Mouse (Mus musculus) midbrain, embryonic 14.5 days (tissue): ENCODE measurements around the gene Kdm1b. TPM values are rescaled to one million over a fixed set of nuclear protein-coding genes. Genes with fewer than 3 reads are reported as not detected.

Experiments used
- ATAC-seq: fragments of 200-750 bp; cut with Nextera tagmentation; 2 replicates; pipeline ENCODE4 v1.8.0; 2017; ENCODE audit warnings: moderate number of reproducible peaks, moderate library complexity; ENCODE audit not compliant: low FRiP score, low TSS enrichment
- DNase-seq: peaks from one replicate; pipeline ENCODE4 v3.0.0-alpha.2; 2015
- H3K27ac ChIP-seq: fragments of 300-500 bp; sonication (generic); replicated peaks from 2 replicates; pipeline ENCODE4 v1.5.1; 2014; ENCODE audit warnings: mild to moderate bottlenecking, low read depth, low read length, moderate library complexity
- H3K27me3 ChIP-seq: fragments of 300-500 bp; sonication (generic); 2 replicates; pipeline ENCODE4 v1.6.1; 2014; ENCODE audit warnings: low read length, control low read depth, mixed read lengths; ENCODE audit not compliant: control insufficient read depth, insufficient read depth
- H3K36me3 ChIP-seq: fragments of 300-500 bp; sonication (generic); 2 replicates; pipeline ENCODE4 v1.6.1; 2014; ENCODE audit warnings: low read length, control low read depth; ENCODE audit not compliant: control insufficient read depth, insufficient read depth
- H3K4me1 ChIP-seq: fragments of 300-500 bp; sonication (generic); 2 replicates; pipeline ENCODE4 v1.6.1; 2014; ENCODE audit warnings: mild to moderate bottlenecking, antibody characterized with exemption, low read length, control low read depth; ENCODE audit not compliant: control insufficient read depth, insufficient read depth
- H3K4me2 ChIP-seq: fragments of 300-500 bp; sonication (generic); 2 replicates; pipeline ENCODE4 v1.6.1; 2014; ENCODE audit warnings: mild to moderate bottlenecking, low read length, moderate library complexity
- H3K4me3 ChIP-seq: fragments of 300-500 bp; sonication (generic); replicated peaks from 2 replicates; pipeline ENCODE4 v1.5.1; 2014; ENCODE audit warnings: low read depth, low read length
- H3K9ac ChIP-seq: fragments of 300-500 bp; sonication (generic); replicated peaks from 2 replicates; pipeline ENCODE4 v1.6.1; 2014; ENCODE audit warnings: mild to moderate bottlenecking, low read length, moderate library complexity
- H3K9me3 ChIP-seq: fragments of 300-500 bp; sonication (generic); 2 replicates; pipeline ENCODE4 v1.6.1; 2016; ENCODE audit warnings: low read length, control low read depth, mixed read lengths; ENCODE audit not compliant: control insufficient read depth
- WGBS: fragments of 180-500 bp; shearing (Covaris S2); extraction: QIAGEN DNeasy Blood & Tissue Kit; methylation state at CpG from one replicate; pipeline ENCODE4 v1.1.7; 2014; 5-methylcytosine and 5-hydroxymethylcytosine counted together
- polyA plus RNA-seq: library from polyadenylated mRNA; unstranded; fragments of >200 nt; fragmentation: Nextera tagmentation; extraction: Ambion mirVana; gene quantifications from 2 replicates; pipeline ENCODE4 v1.2.1, GENCODE M21; 2014

Gene Kdm1b
- polyA plus RNA-seq = 20.0 and 21.5 TPM in 2 replicates

- under 1% methylated on average over 48 of the region's 48 CpGs for WGBS
Observed at GRCm38 (mm10) chr13:47043030-47043680, at the start of gene Kdm1b. Gene Kdm1b (plus strand): TSS chr13:47043499.

GRCm38 (mm10) chr13:46997355-46997754 lies 45.9 kb upstream of the Kdm1b start:
- no peak overlapping the region for H3K27ac ChIP-seq
- no peak for ATAC-seq
- H3K36me3 ChIP-seq = no peaks in the 10 kb centered on the region
- no peak overlapping the region for H3K4me2 ChIP-seq
- no peaks in the 10 kb centered on the region for H3K27me3 ChIP-seq
- no peaks in the 10 kb centered on the region for H3K4me1 ChIP-seq
- no peaks in the 10 kb centered on the region for H3K9me3 ChIP-seq
- no peak overlapping the region for H3K4me3 ChIP-seq
- DNase-seq = no peak
- H3K9ac ChIP-seq = no peak overlapping the region
- WGBS = 60% methylated on average over 4 of the region's 4 CpGs

More at GRCm38 (mm10) chr13:47043030-47043680, at the start of gene Kdm1b:
- Histone ChIP-seq H3K4me2 (peak within 1 kb of the TSS; percentile 72), H3K4me3 (peak within 1 kb of the TSS; percentile 83), H3K9me3 (no peaks in the 10 kb centered on the region), H3K27ac (peak within 1 kb of the TSS; percentile 77), H3K27me3 (no peaks in the 10 kb centered on the region), H3K9ac (peak within 1 kb of the TSS; percentile 75), H3K36me3 (no peaks in the 10 kb centered on the region), H3K4me1 (peaks cover 10% of the 10 kb centered on the region)
- ATAC-seq (peak; percentile 95), DNase-seq (peak; percentile 97)

GRCm38 (mm10) chr13:46999498-46999897 lies 43.8 kb upstream of the Kdm1b start:
- no peaks in the 10 kb centered on the region for H3K9me3 ChIP-seq
- no peaks in the 10 kb centered on the region for H3K4me1 ChIP-seq
- no peak overlapping the region for H3K9ac ChIP-seq
- no peak overlapping the region for H3K4me3 ChIP-seq
- H3K36me3 ChIP-seq = no peaks in the 10 kb centered on the region
- 54% methylated on average over 5 of the region's 5 CpGs for WGBS
- ATAC-seq (no peak), DNase-seq (no peak)
- H3K27ac ChIP-seq = no peak overlapping the region
- no peaks in the 10 kb centered on the region for H3K27me3 ChIP-seq
- H3K4me2 ChIP-seq = no peak overlapping the region

- H3K36me3 ChIP-seq = no peaks in the 10 kb centered on the region
- no peaks in the 10 kb centered on the region for H3K9me3 ChIP-seq
- H3K4me1 ChIP-seq = no peaks in the 10 kb centered on the region
- DNase-seq (no peak), ATAC-seq (no peak)
- no peak overlapping the region for H3K9ac ChIP-seq
- H3K27me3 ChIP-seq = no peaks in the 10 kb centered on the region
- H3K4me3 ChIP-seq = no peak overlapping the region
- H3K4me2 ChIP-seq = no peak overlapping the region
- 87% methylated on average over 4 of the region's 4 CpGs for WGBS
- no peak overlapping the region for H3K27ac ChIP-seq
Observed at GRCm38 (mm10) chr13:47001590-47001989, 41.7 kb upstream of the Kdm1b start.

GRCm38 (mm10) chr13:47013740-47014139 lies 29.6 kb upstream of the Kdm1b start:
- Histone ChIP-seq H3K4me2 (peak overlapping the region; percentile 95), H3K36me3 (no peaks in the 10 kb centered on the region), H3K9ac (peak overlapping the region; percentile 61; the same call in 1 of the 2 replicates), H3K4me3 (peak overlapping the region; percentile 56), H3K9me3 (peaks cover 27% of the 10 kb centered on the region), H3K27ac (no peak overlapping the region), H3K4me1 (peaks cover 6% of the 10 kb centered on the region; the same call in 1 of the 2 replicates), H3K27me3 (no peaks in the 10 kb centered on the region)
- 67% methylated on average over 10 of the region's 10 CpGs for WGBS
- no peak for DNase-seq
- peak; percentile 5; the same call in 1 of the 2 replicates for ATAC-seq

- H3K9ac ChIP-seq = peak within 1 kb of the TSS; percentile 61
- peaks cover 6% of the 10 kb centered on the region; the same call in 1 of the 2 replicates for H3K4me1 ChIP-seq
- peaks cover 24% of the 10 kb centered on the region for H3K9me3 ChIP-seq
- H3K4me3 ChIP-seq = peak within 1 kb of the TSS; percentile 56
- H3K36me3 ChIP-seq = no peaks in the 10 kb centered on the region
- 3% methylated on average over 73 of the region's 73 CpGs for WGBS
- DNase-seq (peak; percentile 92), ATAC-seq (peak; percentile 88)
- no peaks in the 10 kb centered on the region for H3K27me3 ChIP-seq
- H3K4me2 ChIP-seq = peak within 1 kb of the TSS; percentile 95
- H3K27ac ChIP-seq = no peak within 1 kb of the TSS
Observed at GRCm38 (mm10) chr13:47014334-47015194, 28.7 kb upstream of the Kdm1b start, which contains the start of gene Nhlrc1. Gene Nhlrc1 (minus strand): TSS chr13:47014850.

GRCm38 (mm10) chr13:47015195-47015501 lies 28.2 kb upstream of the Kdm1b start:
- Histone ChIP-seq H3K9me3 (peaks cover 18% of the 10 kb centered on the region), H3K4me3 (peak overlapping the region; percentile 56), H3K9ac (peak overlapping the region; percentile 61), H3K27me3 (no peaks in the 10 kb centered on the region), H3K4me1 (peaks cover 6% of the 10 kb centered on the region; the same call in 1 of the 2 replicates), H3K36me3 (no peaks in the 10 kb centered on the region), H3K4me2 (peak overlapping the region; percentile 95), H3K27ac (no peak overlapping the region)
- WGBS = 81% methylated on average over 5 of the region's 5 CpGs
- no peak for ATAC-seq
- no peak for DNase-seq

GRCm38 (mm10) chr13:47017259-47017658 lies 26.0 kb upstream of the Kdm1b start:
- H3K27me3 ChIP-seq = no peaks in the 10 kb centered on the region
- H3K27ac ChIP-seq = no peak overlapping the region
- H3K9ac ChIP-seq = no peak overlapping the region
- no peak for ATAC-seq
- H3K4me2 ChIP-seq = no peak overlapping the region
- no peaks in the 10 kb centered on the region for H3K36me3 ChIP-seq
- no peak overlapping the region for H3K4me3 ChIP-seq
- WGBS = 45% methylated on average over 5 of the region's 5 CpGs
- peaks cover 6% of the 10 kb centered on the region; the same call in 1 of the 2 replicates for H3K4me1 ChIP-seq
- peaks cover 6% of the 10 kb centered on the region; the same call in 1 of the 2 replicates for H3K9me3 ChIP-seq
- DNase-seq = peak; percentile 81
